Mouse (Mus musculus) heart, postnatal 0 days (tissue): ENCODE measurements around the gene Vwa3a.

Source experiments
- CTCF ChIP-seq: IDR thresholded peaks from 2 replicates; pipeline ENCODE4 v1.5.1; 2016; ENCODE audit warnings: antibody characterized with exemption, control low read depth, low read depth
- EP300 ChIP-seq: IDR thresholded peaks from 2 replicates; pipeline ENCODE4 v1.6.1; 2016; ENCODE audit warnings: antibody characterized with exemption, low read depth

- TF ChIP-seq CTCF (no peak), EP300 (no peak)
These were observed 27.0 kb upstream of the Vwa3a start for GRCm38 (mm10) chr7:120712071-120712470.
